Mouse (Mus musculus) testis, adult 2 months (tissue): Measurements from ENCODE around the gene Kdr.

Experiments used
- CTCF ChIP-seq: fragments of 200-500 bp; IDR thresholded peaks from 2 replicates; pipeline ENCODE4 v1.5.1; 2012; ENCODE audit warnings: low read depth, mild to moderate bottlenecking, inconsistent platforms, low read length, moderate library complexity; ENCODE audit not compliant: control insufficient read depth, insufficient read depth, insufficient replicate concordance
- POLR2A ChIP-seq: fragments of 200-500 bp; IDR thresholded peaks from 2 replicates; pipeline ENCODE4 v1.6.1; 2012; ENCODE audit warnings: low read depth, mild to moderate bottlenecking, inconsistent platforms, low read length, moderate library complexity; ENCODE audit not compliant: control insufficient read depth

DNA sequence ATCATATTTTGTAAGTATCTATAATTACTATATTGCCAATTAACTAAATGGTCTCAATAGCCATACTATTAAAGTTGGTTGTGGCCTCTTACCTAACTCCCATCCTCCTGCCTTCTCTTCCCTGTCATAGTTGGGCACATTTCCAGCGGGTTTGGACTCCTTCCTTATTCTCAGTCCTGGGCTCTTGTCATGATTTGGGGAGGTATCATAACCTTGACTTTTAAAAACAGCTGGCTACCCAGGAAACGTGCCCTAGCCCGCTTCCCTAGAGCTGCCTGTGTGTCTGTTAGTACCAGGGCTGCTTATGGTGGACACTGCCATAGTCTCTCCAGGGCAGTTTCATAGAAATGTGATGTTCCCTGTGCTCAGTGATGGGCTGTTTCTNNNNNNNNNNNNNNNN, 82.9 kb downstream of the Kdr start:
- no peak for TF ChIP-seq CTCF
- no peak for TF ChIP-seq POLR2A
